Mouse (Mus musculus) heart, adult 8-10 months (tissue): ENCODE data around the gene Npas3. TPM values are rescaled to one million over a fixed set of nuclear protein-coding genes. Genes with fewer than 3 reads are reported as not detected.

ENCODE experiments used
- DNase-seq: peaks from one replicate; pipeline ENCODE4 v3.0.0; 2022; ENCODE audit warnings: low spot score
- total RNA-seq, 4 experiments: library from RNA; stranded (reverse); gene quantifications; 2 replicates each; pipeline ENCODE4 v1.2.4; 2022

Npas3 gene
- total RNA-seq, 4 experiments from 2014 or later = 0.05 to 0.20 (median 0.17) TPM

DNA sequence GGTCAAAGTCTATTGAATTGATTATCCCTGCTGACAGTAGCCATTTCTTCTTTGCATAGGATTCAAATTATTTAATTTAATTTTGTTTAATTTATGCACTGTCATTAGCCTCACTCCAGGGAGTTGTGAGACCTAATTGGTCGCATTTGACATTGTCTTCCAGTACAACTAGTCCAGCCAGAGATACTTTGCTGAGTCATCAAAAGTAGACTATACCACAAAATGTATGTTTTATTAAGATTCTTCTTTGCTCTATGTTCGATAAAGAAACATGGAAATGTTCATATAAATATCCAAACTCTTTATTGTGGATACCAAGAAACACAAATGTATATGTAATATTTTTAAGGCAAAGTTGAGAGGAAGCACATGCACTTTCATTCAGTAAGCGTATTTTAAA is 446.8 kb downstream of the Npas3 start:
- no peak for DNase-seq

GRCm38 (mm10) chr12:53697645-53698044 is 449.2 kb downstream of the Npas3 start:
- DNase-seq = no peak

DNA sequence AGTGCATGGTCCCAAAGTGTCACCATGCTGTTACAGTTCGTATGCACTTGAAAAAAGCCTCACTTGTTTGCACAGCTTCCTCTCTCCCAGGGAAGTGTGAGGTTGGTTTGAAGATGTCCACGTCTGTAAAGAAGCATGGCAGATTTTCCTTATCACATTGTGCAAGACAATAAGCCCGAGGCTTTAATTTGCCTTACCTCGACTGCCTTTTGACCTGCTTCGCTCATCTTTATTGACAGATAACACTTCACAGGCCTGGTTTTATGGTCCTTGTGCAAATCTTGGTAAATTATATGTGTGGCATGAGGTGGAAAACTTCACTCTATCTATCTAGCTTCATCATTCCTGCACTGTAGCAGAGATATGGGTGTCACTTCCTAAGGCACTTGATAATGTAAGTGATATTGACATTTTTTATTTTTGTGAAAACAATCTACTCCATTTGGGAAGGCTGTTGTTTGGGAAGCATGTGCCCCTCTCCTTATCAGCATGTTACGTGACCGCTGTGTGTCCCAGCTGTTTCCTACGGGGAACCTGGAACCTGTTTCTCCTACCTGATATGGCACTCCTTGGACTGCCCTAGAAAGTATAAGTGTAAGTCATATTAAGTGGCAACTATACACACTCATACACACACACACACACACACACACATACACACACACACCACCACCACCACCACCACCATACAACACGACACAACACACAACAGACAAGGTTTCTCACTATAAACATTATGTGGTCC is 450.2 kb downstream of the Npas3 start:
- DNase-seq = no peak

DNA sequence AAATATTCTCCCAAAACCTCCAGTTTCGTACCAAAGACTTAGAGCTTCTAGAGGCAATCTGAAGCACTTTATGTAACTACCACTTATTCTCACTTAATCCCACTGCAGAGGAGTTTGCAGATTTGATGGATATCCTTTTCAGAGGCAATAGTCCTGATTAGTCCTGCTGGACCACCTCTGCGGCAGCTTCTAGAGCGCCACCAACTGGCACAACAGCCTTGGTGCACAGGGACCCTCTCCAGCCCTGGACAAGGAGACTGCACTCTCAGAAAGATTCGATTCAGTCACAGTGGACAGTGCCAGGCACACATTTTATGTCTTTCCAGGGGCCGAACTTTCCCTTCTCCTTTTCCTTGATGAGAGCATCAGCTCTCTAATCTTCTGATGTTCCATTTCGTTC is 471.4 kb downstream of the Npas3 start:
- DNase-seq = no peak

GRCm38 (mm10) chr12:53722156-53722555 is 473.7 kb downstream of the Npas3 start:
- no peak for DNase-seq

DNA sequence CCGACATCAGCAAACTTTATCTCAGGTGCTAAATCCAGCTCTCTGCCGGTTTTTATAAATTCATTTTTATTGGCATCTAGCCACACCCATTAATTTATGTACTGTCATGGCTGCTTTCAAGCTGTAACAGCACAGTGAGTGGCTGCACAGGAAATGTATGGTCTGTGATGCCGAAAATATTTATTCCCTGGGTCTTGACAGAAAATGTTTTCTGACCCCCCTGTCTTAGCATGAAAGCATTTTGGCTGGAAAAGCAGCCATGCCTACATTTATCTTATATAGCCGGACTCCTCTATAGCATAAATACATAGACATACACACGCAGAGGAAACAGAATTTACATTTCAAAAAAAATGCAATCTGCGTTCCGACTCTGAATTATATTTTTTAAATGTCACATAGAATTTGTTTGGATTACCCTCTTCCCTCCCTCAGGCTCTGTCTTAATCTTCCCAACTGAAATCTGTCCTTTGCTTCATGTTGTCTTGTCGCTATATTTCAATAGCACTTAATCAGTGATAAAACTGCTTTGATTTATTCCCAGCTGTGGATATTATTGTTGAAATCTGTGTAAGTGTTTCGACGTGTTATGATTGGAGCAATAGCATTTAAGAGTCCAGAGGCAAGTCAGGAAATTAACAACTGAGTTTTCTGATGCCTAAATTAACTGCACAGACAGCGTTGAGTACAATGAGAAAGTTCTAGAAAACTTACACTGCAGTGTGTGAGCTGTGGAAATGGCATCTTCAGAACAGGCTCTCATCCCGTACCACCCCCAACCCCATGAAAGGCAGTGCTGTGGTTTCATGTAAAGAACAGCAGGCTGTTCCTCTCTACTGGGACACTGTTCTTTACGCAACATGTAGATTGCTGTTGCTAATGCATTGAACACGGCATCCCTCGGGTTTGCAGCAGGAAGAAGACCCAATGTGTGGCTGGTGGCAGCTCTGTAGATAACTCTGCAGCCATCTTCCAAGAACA is 474.5 kb downstream of the Npas3 start:
- DNase-seq = no peak

DNA sequence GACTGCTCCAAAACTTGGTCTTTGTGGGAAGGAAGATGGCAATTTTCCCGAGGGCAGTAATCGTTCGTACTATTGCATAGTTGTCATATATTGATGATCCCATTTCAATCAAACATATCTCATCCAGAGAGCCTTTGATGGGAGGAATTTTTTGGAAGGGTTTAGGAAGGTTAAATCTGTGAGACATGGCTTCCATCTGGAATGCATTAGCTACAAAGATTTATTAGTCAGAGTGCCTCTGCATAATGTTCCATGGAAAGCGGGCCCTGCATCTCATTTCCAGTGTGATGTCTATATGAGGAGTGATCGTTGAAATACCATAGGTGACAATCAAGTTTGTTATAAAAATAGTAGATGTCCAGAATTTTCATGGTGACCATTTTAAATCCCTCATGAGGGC is 480.8 kb downstream of the Npas3 start:
- DNase-seq = no peak

- DNase-seq = no peak
These were observed 490.2 kb downstream of the Npas3 start for GRCm38 (mm10) chr12:53738549-53739292.

GRCm38 (mm10) chr12:53746653-53747052 is 498.2 kb downstream of the Npas3 start:
- no peak for DNase-seq

- DNase-seq = no peak
These were observed 500.9 kb downstream of the Npas3 start for GRCm38 (mm10) chr12:53749375-53749774.

DNA sequence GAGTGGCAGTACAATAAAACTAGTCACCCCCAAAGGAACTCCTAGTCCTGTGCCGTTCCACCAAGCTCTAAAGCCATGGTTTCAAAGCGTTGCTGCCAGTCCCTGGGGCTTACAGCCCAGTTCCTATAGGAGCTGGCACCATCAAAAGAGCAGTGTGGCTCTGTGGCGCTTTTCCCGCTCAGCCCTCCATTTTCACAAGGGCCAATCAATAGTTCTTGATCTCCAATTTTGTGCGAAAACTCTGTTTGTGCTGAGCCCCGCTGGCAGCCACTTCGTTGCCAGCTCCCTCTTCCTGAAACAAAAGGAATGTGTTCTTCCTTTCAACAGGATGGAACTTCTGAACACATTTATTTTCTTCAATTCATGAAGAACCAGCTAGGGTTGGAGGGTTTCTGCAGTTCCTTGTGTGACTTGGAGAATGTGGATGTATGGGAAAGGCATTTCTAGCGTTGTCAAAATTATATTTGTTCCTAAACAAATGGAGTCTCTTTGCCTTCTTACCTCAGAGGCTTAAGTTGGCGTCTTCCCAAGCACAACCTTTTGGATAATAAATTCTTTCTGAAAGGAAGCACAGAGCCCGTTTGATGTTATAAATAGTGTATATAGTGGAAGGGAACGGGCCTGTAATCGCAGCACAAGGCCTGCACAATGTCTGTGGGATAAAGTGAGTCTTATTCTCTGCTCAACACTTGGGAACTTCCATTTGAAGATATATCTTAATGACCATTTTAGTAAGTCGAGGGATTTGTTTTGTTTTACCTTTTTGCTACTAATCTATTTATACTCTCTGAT is 504.0 kb downstream of the Npas3 start:
- no peak for DNase-seq

GRCm38 (mm10) chr12:53753368-53753937 is 505.0 kb downstream of the Npas3 start:
- no peak for DNase-seq

DNA sequence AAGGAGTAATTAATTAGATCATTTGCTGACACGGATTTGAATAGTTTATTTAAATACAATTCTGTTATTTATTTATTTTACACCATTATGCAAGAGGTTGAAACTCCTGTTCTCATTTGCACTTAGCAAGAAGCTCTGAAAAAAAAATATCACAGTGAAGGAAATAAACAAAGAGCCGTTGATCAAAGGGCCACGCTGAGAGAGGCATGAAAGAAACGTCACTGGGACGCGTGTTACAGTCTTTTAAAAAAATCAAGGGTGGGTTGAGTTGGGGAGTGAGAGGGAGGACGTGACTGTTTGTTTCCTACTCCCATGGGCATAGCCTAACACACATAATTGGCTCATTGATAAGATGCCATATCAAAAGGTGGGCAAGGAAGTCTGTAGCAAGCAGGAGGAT is 505.8 kb downstream of the Npas3 start:
- DNase-seq = no peak

GRCm38 (mm10) chr12:53757631-53758030 is 509.2 kb downstream of the Npas3 start:
- DNase-seq = no peak

GRCm38 (mm10) chr12:53758356-53758755 is 509.9 kb downstream of the Npas3 start:
- DNase-seq = no peak

- DNase-seq = no peak
These were observed 515.7 kb downstream of the Npas3 start for GRCm38 (mm10) chr12:53764143-53764542.

DNA sequence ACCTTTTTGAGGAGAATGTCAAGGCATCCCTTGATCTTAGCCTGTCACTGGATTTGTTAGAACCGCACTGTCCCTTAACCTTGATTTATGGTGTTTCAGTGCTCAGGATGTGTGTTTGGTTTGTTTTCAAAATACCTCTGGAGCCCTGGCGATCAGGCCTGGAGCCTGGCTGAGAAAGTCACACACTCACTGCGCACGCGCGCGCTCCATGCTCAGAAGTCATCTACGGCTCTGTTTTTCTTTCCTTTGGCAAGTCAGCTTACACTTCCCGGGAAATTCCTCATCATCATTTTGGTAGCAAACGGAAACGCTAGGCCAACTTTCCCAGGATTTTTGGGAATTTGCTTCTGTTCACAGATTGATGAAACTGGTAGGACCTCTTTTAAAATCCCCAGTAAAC is 519.9 kb downstream of the Npas3 start:
- no peak for DNase-seq

DNA sequence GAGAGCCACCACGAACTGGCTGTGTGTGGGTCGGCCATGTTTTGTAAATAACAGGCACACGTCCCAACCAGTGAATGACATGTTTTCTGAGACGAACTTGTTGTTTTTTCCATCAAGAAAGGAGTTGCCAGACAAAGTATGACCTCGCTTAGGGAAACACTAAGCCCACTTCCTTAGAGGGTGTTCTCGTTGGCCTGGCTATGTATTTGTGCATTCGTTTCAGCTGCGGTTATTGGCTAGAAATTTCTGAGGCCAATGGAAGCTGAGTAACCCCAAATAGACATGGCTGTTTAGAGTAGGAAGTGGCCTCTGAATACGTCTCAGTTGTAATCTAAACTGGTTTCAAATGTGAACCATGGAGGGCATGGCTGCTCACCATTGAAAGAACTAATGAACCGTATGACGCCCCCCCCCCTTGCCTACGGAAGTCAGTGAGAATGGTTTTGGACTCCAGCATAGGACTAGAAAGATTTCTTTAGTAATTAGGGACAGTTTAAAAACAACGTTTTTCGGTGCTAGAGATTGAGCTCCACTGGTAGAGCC is 523.0 kb downstream of the Npas3 start:
- DNase-seq = no peak

DNA sequence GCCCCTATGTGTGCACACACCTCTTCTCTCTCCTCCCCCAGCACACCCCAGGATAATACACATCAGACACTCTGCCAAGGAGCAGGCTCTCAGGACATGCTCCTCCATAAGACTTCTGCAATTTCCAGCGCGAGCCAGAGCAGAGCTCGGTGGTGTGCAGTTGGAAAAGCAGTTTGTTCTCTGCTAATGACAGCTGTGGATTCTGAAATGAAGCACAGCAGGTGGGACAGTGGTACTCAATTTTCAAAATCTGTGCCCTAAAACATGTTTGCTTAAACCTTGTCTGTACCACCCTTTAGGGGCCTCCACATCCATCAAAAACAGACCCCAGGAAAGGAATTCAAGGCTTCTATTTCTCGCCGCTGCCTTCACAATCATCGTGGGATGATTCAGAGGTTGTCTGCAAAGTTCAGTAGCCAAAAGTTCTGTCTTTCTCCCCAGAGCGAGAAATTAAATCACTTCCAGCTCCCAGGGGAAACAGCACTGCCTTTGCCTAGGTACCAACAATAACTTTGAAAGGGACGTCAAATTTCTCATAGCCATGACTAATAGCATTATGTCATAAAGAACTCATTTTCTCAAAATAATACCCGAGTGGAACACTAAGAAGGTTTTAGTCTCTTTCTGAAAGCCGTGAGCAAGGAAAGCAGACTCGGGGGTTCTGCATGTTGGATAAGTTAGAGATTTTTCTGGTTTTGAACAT is 533.5 kb downstream of the Npas3 start:
- no peak for DNase-seq

DNA sequence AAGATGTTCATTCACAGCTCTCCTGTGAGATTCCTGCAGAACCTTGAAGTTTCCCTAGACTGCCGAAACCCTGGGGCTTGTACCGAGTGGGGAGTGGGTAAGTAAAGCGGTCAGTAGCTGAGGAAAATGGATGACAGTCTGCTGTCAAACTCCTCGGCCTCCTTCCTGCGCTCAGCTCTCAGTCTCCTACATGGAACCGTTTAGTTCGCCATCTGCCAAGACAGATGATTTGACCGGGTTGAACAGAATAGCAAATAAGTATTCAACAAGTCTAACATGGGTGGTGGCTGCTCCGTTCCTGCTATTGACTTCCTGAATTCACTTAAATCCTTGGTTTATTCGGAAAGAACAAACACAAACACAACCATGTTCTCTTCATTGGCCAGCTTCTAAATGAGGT is 541.0 kb downstream of the Npas3 start:
- no peak for DNase-seq
